Mouse (Mus musculus) gastrocnemius, postnatal 36 days (tissue): Measurements from ENCODE around the gene Mfsd14a. TPM values are rescaled to one million over a fixed set of nuclear protein-coding genes. Genes with fewer than 3 reads are reported as not detected.
"Not testable (repeated sequence)": the region's sequence is repeated elsewhere in the genome, so short reads cannot be mapped to it uniquely, and the experiment has no call there.

Experiments
- DNase-seq, 2 experiments: peaks; one replicate each; pipeline ENCODE4 v3.0.0; 2022
- intact Hi-C: fragments of 180-260 bp; cut with DNase I; formaldehyde crosslinking; loops from one replicate; pipeline ENCODE4 v1.15.1; 2025
- long read RNA-seq, 2 experiments: library from polyadenylated mRNA; stranded (forward); transcript quantifications; one replicate each; pipeline ENCODE4 v2.0.0; 2021
- total RNA-seq, 2 experiments: library from RNA; stranded (reverse); gene quantifications; 2 replicates each; pipeline ENCODE4 v1.2.3; 2021

Gene Mfsd14a
- total RNA-seq, result 10 to 100 TPM; 10.2 to 11.0 TPM
- long read RNA-seq, experiment 1, transcript Mfsd14a-201 (12 exons, 2,782 nt), result major isoform, 14 of 19 reads
- long read RNA-seq, experiment 1, partial matches to known transcripts, result 2 of 19 reads
- long read RNA-seq, experiment 1, other reads (novel, unspliced or antisense), result 3 of 19 reads
- long read RNA-seq, experiment 2, transcript Mfsd14a-201 (12 exons, 2,782 nt), result major isoform, 16 of 17 reads
- long read RNA-seq, experiment 2, partial matches to known transcripts, result 0 of 17 reads
- long read RNA-seq, experiment 2, other reads (novel, unspliced or antisense), result 1 of 17 reads

GRCm38 (mm10) chr3:116662463-116662863 lies at the start of gene Mfsd14a:
TSS of gene Mfsd14a (minus strand) at chr3:116662677.
- peak; percentile 99 for DNase-seq
- intact Hi-C loops, result loop anchor here (10.0 kb wide), 2 partner anchors 172 to 328 kb away; no protein-coding TSS in a partner anchor

GRCm38 (mm10) chr3:116711624-116712435 lies 49.4 kb upstream of the Mfsd14a start:
- intact Hi-C loops, result no loop called here
- peak; percentile 77 to 81 for DNase-seq

GRCm38 (mm10) chr3:116710941-116711340 lies 48.5 kb upstream of the Mfsd14a start:
- intact Hi-C loops, result no loop called here
- no peak for DNase-seq

- DNase-seq, result no peak
- intact Hi-C loops, result no loop called here
Measured at GRCm38 (mm10) chr3:116705637-116706204, 43.2 kb upstream of the Mfsd14a start.

- no peak for DNase-seq
- intact Hi-C loops, result no loop called here
Measured at GRCm38 (mm10) chr3:116703835-116704234, 41.4 kb upstream of the Mfsd14a start.

GRCm38 (mm10) chr3:116702647-116703272 lies 40.3 kb upstream of the Mfsd14a start:
- intact Hi-C loops, result no loop called here
- no peak for DNase-seq

- intact Hi-C loops, result no loop called here
- DNase-seq, result no peak
Measured at GRCm38 (mm10) chr3:116701601-116702000, 39.1 kb upstream of the Mfsd14a start.

GRCm38 (mm10) chr3:116698786-116699185 lies 36.3 kb upstream of the Mfsd14a start:
- intact Hi-C loops, result no loop called here
- no peak for DNase-seq

GRCm38 (mm10) chr3:116695666-116695985 lies 33.1 kb upstream of the Mfsd14a start:
- intact Hi-C loops, result no loop called here
- DNase-seq, result no peak

GRCm38 (mm10) chr3:116694955-116695665 lies 32.6 kb upstream of the Mfsd14a start:
- no peak for DNase-seq

GRCm38 (mm10) chr3:116694312-116694711 lies 31.8 kb upstream of the Mfsd14a start:
- intact Hi-C loops, result no loop called here
- DNase-seq, result no peak

More at GRCm38 (mm10) chr3:116694955-116695665, 32.6 kb upstream of the Mfsd14a start:
- intact Hi-C loops, result no loop called here

GRCm38 (mm10) chr3:116681160-116681559 lies 18.7 kb upstream of the Mfsd14a start, which contains the start of gene Gm43191:
TSS of gene Gm43191 (minus strand) at chr3:116681260.
- intact Hi-C loops, result no loop called here
- no peak for DNase-seq

- not testable (repeated sequence) for DNase-seq
- intact Hi-C loops, result loop anchor here (10.0 kb wide), 2 partner anchors 171 to 329 kb away; no protein-coding TSS in a partner anchor
Measured at GRCm38 (mm10) chr3:116664281-116664680, 1.8 kb upstream of the Mfsd14a start.

GRCm38 (mm10) chr3:116661870-116662414 lies 535 bp downstream of the Mfsd14a start:
- intact Hi-C loops, result loop anchor here (10.0 kb wide), 2 partner anchors 173 to 327 kb away; no protein-coding TSS in a partner anchor
- peak in 1 of 2 experiments; percentile 4 for DNase-seq

GRCm38 (mm10) chr3:116661288-116661869 lies 1.1 kb downstream of the Mfsd14a start:
- no peak for DNase-seq
- intact Hi-C loops, result loop anchor here (10.0 kb wide), 2 partner anchors 173 to 327 kb away; no protein-coding TSS in a partner anchor

- intact Hi-C loops, result loop anchor here (10.0 kb wide), 2 partner anchors 175 to 325 kb away; no protein-coding TSS in a partner anchor
- no peak for DNase-seq
Measured at GRCm38 (mm10) chr3:116659856-116660430, 2.5 kb downstream of the Mfsd14a start.

GRCm38 (mm10) chr3:116658928-116659565 lies 3.4 kb downstream of the Mfsd14a start:
- intact Hi-C loops, result no loop called here
- no peak for DNase-seq
